Mouse (Mus musculus): ENCODE measurements around the gene Tbc1d14. TPM values are rescaled to one million over a fixed set of nuclear protein-coding genes. Genes with fewer than 3 reads are reported as not detected.

The Tbc1d14 gene
- polyA plus RNA-seq, 1 experiment from 2014 or later: 30.3 TPM

- Histone ChIP-seq H3K27ac (peak overlapping the region; percentile 84; the same call in 1 of the 2 replicates), H3K27me3 (replicated peaks) (no peaks in the 10 kb centered on the region), H3K9ac (no peak overlapping the region), H3K4me1 (replicated peaks) (peaks cover 18% of the 10 kb centered on the region), H3K4me3 (replicated peaks) (no peak overlapping the region), H3K4me2 (replicated peaks) (no peak overlapping the region), H3K9me3 (no peaks in the 10 kb centered on the region), H3K36me3 (peaks cover 7% of the 10 kb centered on the region)
- 78% methylated on average over 3 of the region's 3 CpGs for WGBS
- peak; percentile 37 for ATAC-seq
Observed at GRCm38 (mm10) chr5:36575227-36575626, 17.8 kb downstream of the Tbc1d14 start.

- peak; percentile 84 for ATAC-seq
- H3K4me3 ChIP-seq (replicated peaks): no peak overlapping the region
- H3K9me3 ChIP-seq: no peaks in the 10 kb centered on the region
- H3K4me1 ChIP-seq (replicated peaks): peaks cover 18% of the 10 kb centered on the region
- 32% methylated on average over 8 of the region's 8 CpGs for WGBS
- peaks cover 7% of the 10 kb centered on the region for H3K36me3 ChIP-seq
- peak overlapping the region; percentile 84 for H3K27ac ChIP-seq
- H3K9ac ChIP-seq: no peak overlapping the region
- peak overlapping the region; percentile 28 for H3K4me2 ChIP-seq (replicated peaks)
- no peaks in the 10 kb centered on the region for H3K27me3 ChIP-seq (replicated peaks)
Observed at GRCm38 (mm10) chr5:36574147-36574870, 18.8 kb downstream of the Tbc1d14 start.

- Histone ChIP-seq H3K27me3 (replicated peaks) (no peaks in the 10 kb centered on the region), H3K4me1 (replicated peaks) (peaks cover 18% of the 10 kb centered on the region), H3K9me3 (no peaks in the 10 kb centered on the region), H3K36me3 (peaks cover 7% of the 10 kb centered on the region), H3K4me2 (replicated peaks) (no peak overlapping the region), H3K9ac (no peak overlapping the region), H3K4me3 (replicated peaks) (no peak overlapping the region), H3K27ac (peak overlapping the region; percentile 20)
- 57% methylated on average over 3 of the region's 3 CpGs for WGBS
- no peak for ATAC-seq
Observed at GRCm38 (mm10) chr5:36573354-36573753, 19.7 kb downstream of the Tbc1d14 start.

- H3K36me3 ChIP-seq: peaks cover 7% of the 10 kb centered on the region
- no peak overlapping the region for H3K4me2 ChIP-seq (replicated peaks)
- H3K4me3 ChIP-seq (replicated peaks): no peak overlapping the region
- no peak for ATAC-seq
- peaks cover 22% of the 10 kb centered on the region for H3K4me1 ChIP-seq (replicated peaks)
- H3K9ac ChIP-seq: no peak overlapping the region
- 93% methylated on average over 16 of the region's 16 CpGs for WGBS
- no peaks in the 10 kb centered on the region for H3K27me3 ChIP-seq (replicated peaks)
- no peaks in the 10 kb centered on the region for H3K9me3 ChIP-seq
- no peak overlapping the region for H3K27ac ChIP-seq
Observed at GRCm38 (mm10) chr5:36571371-36571770, 21.7 kb downstream of the Tbc1d14 start.

- ATAC-seq: no peak
- 85% methylated on average over 4 of the region's 4 CpGs for WGBS
- Histone ChIP-seq H3K36me3 (peaks cover 7% of the 10 kb centered on the region), H3K9ac (no peak overlapping the region), H3K27ac (no peak overlapping the region), H3K9me3 (no peaks in the 10 kb centered on the region), H3K4me2 (replicated peaks) (no peak overlapping the region), H3K4me1 (replicated peaks) (peaks cover 22% of the 10 kb centered on the region), H3K27me3 (replicated peaks) (no peaks in the 10 kb centered on the region), H3K4me3 (replicated peaks) (no peak overlapping the region)
Observed at GRCm38 (mm10) chr5:36570546-36571245, 22.4 kb downstream of the Tbc1d14 start.

- Histone ChIP-seq H3K27ac (no peak overlapping the region), H3K27me3 (replicated peaks) (no peaks in the 10 kb centered on the region), H3K4me2 (replicated peaks) (no peak overlapping the region), H3K4me1 (replicated peaks) (peaks cover 18% of the 10 kb centered on the region), H3K36me3 (peaks cover 7% of the 10 kb centered on the region), H3K9me3 (no peaks in the 10 kb centered on the region), H3K9ac (no peak overlapping the region), H3K4me3 (replicated peaks) (no peak overlapping the region)
- 93% methylated on average over 7 of the region's 7 CpGs for WGBS
- ATAC-seq: no peak
Observed at GRCm38 (mm10) chr5:36570098-36570497, 23.0 kb downstream of the Tbc1d14 start.

GRCm38 (mm10) chr5:36568118-36568517 is 25.0 kb downstream of the Tbc1d14 start:
- Histone ChIP-seq H3K27me3 (replicated peaks) (no peaks in the 10 kb centered on the region), H3K27ac (no peak overlapping the region), H3K4me1 (replicated peaks) (0 out of 2 replicates have a peak, but pooled peaks cover 6% of the 10 kb centered on the region), H3K4me3 (replicated peaks) (no peak overlapping the region), H3K9me3 (no peaks in the 10 kb centered on the region), H3K9ac (no peak overlapping the region), H3K4me2 (replicated peaks) (no peak overlapping the region), H3K36me3 (peaks cover 7% of the 10 kb centered on the region)
- no peak for ATAC-seq
- WGBS: 78% methylated on average over 4 of the region's 4 CpGs

- 0 out of 2 replicates have a peak, but pooled peaks cover 5% of the 10 kb centered on the region for H3K4me1 ChIP-seq (replicated peaks)
- WGBS: 52% methylated on average over 2 of the region's 2 CpGs
- H3K27ac ChIP-seq: no peak overlapping the region
- no peaks in the 10 kb centered on the region for H3K9me3 ChIP-seq
- H3K4me3 ChIP-seq (replicated peaks): no peak overlapping the region
- H3K4me2 ChIP-seq (replicated peaks): no peak overlapping the region
- H3K36me3 ChIP-seq: peaks cover 7% of the 10 kb centered on the region
- ATAC-seq: no peak
- no peaks in the 10 kb centered on the region for H3K27me3 ChIP-seq (replicated peaks)
- H3K9ac ChIP-seq: no peak overlapping the region
Observed at GRCm38 (mm10) chr5:36567627-36568026, 25.4 kb downstream of the Tbc1d14 start.

- H3K27ac ChIP-seq: no peak overlapping the region
- H3K4me2 ChIP-seq (replicated peaks): no peak overlapping the region
- H3K36me3 ChIP-seq: no peaks in the 10 kb centered on the region
- no peak overlapping the region for H3K9ac ChIP-seq
- no peak overlapping the region for H3K4me3 ChIP-seq (replicated peaks)
- no peaks in the 10 kb centered on the region for H3K27me3 ChIP-seq (replicated peaks)
- H3K9me3 ChIP-seq: no peaks in the 10 kb centered on the region
- WGBS: 79% methylated on average over 9 of the region's 9 CpGs
- ATAC-seq: no peak
- H3K4me1 ChIP-seq (replicated peaks): peaks cover 14% of the 10 kb centered on the region; the same call in 1 of the 2 replicates
Observed at GRCm38 (mm10) chr5:36564530-36564929, 28.5 kb downstream of the Tbc1d14 start.

GRCm38 (mm10) chr5:36563741-36564140 is 29.3 kb downstream of the Tbc1d14 start:
- 84% methylated on average over 6 of the region's 6 CpGs for whole genome bisulfite sequencing
- peaks cover 17% of the 10 kb centered on the region; the same call in 1 of the 2 replicates for H3K4me1 ChIP-seq (replicated peaks)

GRCm38 (mm10) chr5:36562791-36563445 is 30.2 kb downstream of the Tbc1d14 start:
- 82% methylated on average over 10 of the region's 10 CpGs for WGBS
- Histone ChIP-seq H3K36me3 (no peaks in the 10 kb centered on the region), H3K4me1 (replicated peaks) (peaks cover 18% of the 10 kb centered on the region; the same call in 1 of the 2 replicates), H3K9ac (no peak overlapping the region), H3K27me3 (replicated peaks) (no peaks in the 10 kb centered on the region), H3K4me3 (replicated peaks) (no peak overlapping the region), H3K4me2 (replicated peaks) (no peak overlapping the region), H3K27ac (no peak overlapping the region), H3K9me3 (no peaks in the 10 kb centered on the region)
- ATAC-seq: no peak

More at GRCm38 (mm10) chr5:36563741-36564140, 29.3 kb downstream of the Tbc1d14 start:
- no peak overlapping the region for H3K27ac ChIP-seq
- no peak for ATAC-seq
- H3K4me3 ChIP-seq (replicated peaks): no peak overlapping the region
- H3K9ac ChIP-seq: no peak overlapping the region
- H3K36me3 ChIP-seq: no peaks in the 10 kb centered on the region
- H3K9me3 ChIP-seq: no peaks in the 10 kb centered on the region
- no peaks in the 10 kb centered on the region for H3K27me3 ChIP-seq (replicated peaks)
- H3K4me2 ChIP-seq (replicated peaks): no peak overlapping the region

GRCm38 (mm10) chr5:36561509-36561908 is 31.6 kb downstream of the Tbc1d14 start:
- no peak overlapping the region for H3K4me3 ChIP-seq (replicated peaks)
- 79% methylated on average over 4 of the region's 4 CpGs for WGBS
- H3K4me1 ChIP-seq (replicated peaks): peaks cover 15% of the 10 kb centered on the region; the same call in 1 of the 2 replicates

More at GRCm38 (mm10) chr5:36561509-36561908, 31.6 kb downstream of the Tbc1d14 start:
- no peak for ATAC-seq
- H3K4me2 ChIP-seq (replicated peaks): no peak overlapping the region
- H3K9ac ChIP-seq: no peak overlapping the region
- no peaks in the 10 kb centered on the region for H3K27me3 ChIP-seq (replicated peaks)
- H3K36me3 ChIP-seq: no peaks in the 10 kb centered on the region
- no peak overlapping the region for H3K27ac ChIP-seq
- no peaks in the 10 kb centered on the region for H3K9me3 ChIP-seq
